Mouse (Mus musculus): ENCODE results near the gene Pipox.

The Pipox gene

GRCm38 (mm10) chr11:77893787-77894718 is at the start of gene Pipox:
Gene Pipox (minus strand): TSS chr11:77894096.
- DNase-seq (ENCODE audit: low read depth), result peak; percentile 68

- DNase-seq (ENCODE audit: low read depth), result no peak
These were observed 48.3 kb upstream of the Pipox start for GRCm38 (mm10) chr11:77942230-77942629.

GRCm38 (mm10) chr11:77937649-77938410 is 43.9 kb upstream of the Pipox start:
- DNase-seq (ENCODE audit: low read depth), result no peak

GRCm38 (mm10) chr11:77936846-77937245 is 43.0 kb upstream of the Pipox start:
- no peak for DNase-seq (ENCODE audit: low read depth)

GRCm38 (mm10) chr11:77934568-77935311 is 40.8 kb upstream of the Pipox start:
- DNase-seq (ENCODE audit: low read depth), result no peak

- DNase-seq (ENCODE audit: low read depth), result no peak
These were observed 40.2 kb upstream of the Pipox start for GRCm38 (mm10) chr11:77934111-77934521.

GRCm38 (mm10) chr11:77932576-77932975 is 38.7 kb upstream of the Pipox start:
- no peak for DNase-seq (ENCODE audit: low read depth)

GRCm38 (mm10) chr11:77931541-77932433 is 37.9 kb upstream of the Pipox start:
- no peak for DNase-seq (ENCODE audit: low read depth)

GRCm38 (mm10) chr11:77930751-77931540 is 37.0 kb upstream of the Pipox start, which contains the start of gene Sez6:
Gene Sez6 (plus strand): TSS chr11:77930800.
- DNase-seq (ENCODE audit: low read depth), result no peak

GRCm38 (mm10) chr11:77927837-77928236 is 33.9 kb upstream of the Pipox start:
- peak; percentile 43 for DNase-seq (ENCODE audit: low read depth)

- DNase-seq (ENCODE audit: low read depth), result no peak
These were observed 32.8 kb upstream of the Pipox start for GRCm38 (mm10) chr11:77926666-77927065.

GRCm38 (mm10) chr11:77925836-77926657 is 32.2 kb upstream of the Pipox start:
- no peak for DNase-seq (ENCODE audit: low read depth)

- no peak for DNase-seq (ENCODE audit: low read depth)
These were observed 29.4 kb upstream of the Pipox start for GRCm38 (mm10) chr11:77923285-77923684.

GRCm38 (mm10) chr11:77917166-77917565 is 23.3 kb upstream of the Pipox start:
- no peak for DNase-seq (ENCODE audit: low read depth)

- DNase-seq (ENCODE audit: low read depth), result no peak
These were observed 22.8 kb upstream of the Pipox start for GRCm38 (mm10) chr11:77916741-77917140.

- no peak for DNase-seq (ENCODE audit: low read depth)
These were observed 20.8 kb upstream of the Pipox start for GRCm38 (mm10) chr11:77914598-77915260.

- no peak for DNase-seq (ENCODE audit: low read depth)
These were observed 19.6 kb upstream of the Pipox start for GRCm38 (mm10) chr11:77913505-77913904.

GRCm38 (mm10) chr11:77909776-77910175 is 15.9 kb upstream of the Pipox start:
- DNase-seq (ENCODE audit: low read depth), result no peak

- DNase-seq (ENCODE audit: low read depth), result no peak
These were observed 15.5 kb upstream of the Pipox start for GRCm38 (mm10) chr11:77909376-77909775.
